Mouse (Mus musculus) CH12.LX (cell line): Measurements from ENCODE around the gene Neurl1a. TPM values are rescaled to one million over a fixed set of nuclear protein-coding genes. Genes with fewer than 3 reads are reported as not detected.

Source experiments
- DNase-seq: peaks from one replicate; pipeline ENCODE4 v3.0.0-alpha.2; 2013; ENCODE audit errors: extremely low read depth
- H3K27ac ChIP-seq: 2 replicates; pipeline ENCODE4 v1.5.1; 2012; ENCODE audit warnings: low read depth, mild to moderate bottlenecking, control low read depth, moderate library complexity; ENCODE audit not compliant: insufficient read depth
- H3K27me3 ChIP-seq: replicated peaks from 2 replicates; pipeline ENCODE3; 2012; ENCODE audit warnings: inconsistent platforms
- H3K36me3 ChIP-seq, 2 experiments: replicated peaks in 1 of 2; 2 replicates each; pipeline versions ENCODE3 to v1.6.1; 2012; ENCODE audit warnings: inconsistent platforms in 1 of 2, low read length in 1 of 2, mild to moderate bottlenecking in 1 of 2, mixed read lengths in 1 of 2, moderate library complexity in 1 of 2; ENCODE audit not compliant: control insufficient read depth in 1 of 2, insufficient read depth in 1 of 2
- H3K4me1 ChIP-seq, 2 experiments: 2 replicates each; pipeline ENCODE4 v1.6.1; 2012; ENCODE audit warnings: inconsistent platforms in 1 of 2, moderate library complexity in 1 of 2; ENCODE audit not compliant: insufficient read depth in 2 of 2, control insufficient read depth in 1 of 2
- H3K4me2 ChIP-seq: 2 replicates; pipeline ENCODE4 v1.6.1; 2012; ENCODE audit warnings: low read depth, mild to moderate bottlenecking, control low read depth; ENCODE audit not compliant: poor library complexity, insufficient read depth, severe bottlenecking
- H3K4me3 ChIP-seq, 3 experiments: fragments of 150-350 bp in 1 of 3; sonication (generic) in 1 of 3; replicated peaks in 1 of 3; 2 replicates each; pipeline versions ENCODE3 to v1.5.1; 2011 to 2012; ENCODE audit warnings: low read depth in 2 of 3, low read length in 2 of 3, mild to moderate bottlenecking in 2 of 3, moderate library complexity in 2 of 3, control low read depth in 1 of 3, improper control_type of control experiment in 1 of 3, inconsistent platforms in 1 of 3, mixed read lengths in 1 of 3; ENCODE audit not compliant: poor library complexity in 1 of 3
- H3K79me2 ChIP-seq: replicated peaks from 2 replicates; pipeline ENCODE4 v1.6.1; 2012; ENCODE audit warnings: mild to moderate bottlenecking, moderate library complexity; ENCODE audit not compliant: control insufficient read depth, poor library complexity, insufficient read depth, severe bottlenecking; ENCODE audit errors: extremely low read depth
- H3K9ac ChIP-seq: 2 replicates; pipeline ENCODE4 v1.6.1; 2012; ENCODE audit warnings: low read depth, mild to moderate bottlenecking, control low read depth, moderate library complexity; ENCODE audit not compliant: insufficient read depth
- H3K9me3 ChIP-seq: replicated peaks from 2 replicates; pipeline ENCODE3; 2012; ENCODE audit warnings: low read length, inconsistent platforms, mixed read lengths
- CHD1 ChIP-seq: IDR thresholded peaks from 2 replicates; pipeline ENCODE4 v1.6.1; 2012; ENCODE audit warnings: low read depth, low read length, improper control_type of control experiment, inconsistent platforms
- CHD2 ChIP-seq: IDR thresholded peaks from 2 replicates; pipeline ENCODE4 v1.6.1; 2011; ENCODE audit warnings: low read length, improper control_type of control experiment
- CTCF ChIP-seq, 2 experiments: IDR thresholded peaks in 1 of 2; conservative IDR thresholded peaks in 1 of 2; 2 replicates each; pipeline ENCODE4 v1.5.1; 2011 to 2012; ENCODE audit warnings: low read depth in 2 of 2, low read length in 2 of 2, improper control_type of control experiment in 1 of 2, inconsistent platforms in 1 of 2, mild to moderate bottlenecking in 1 of 2, moderate library complexity in 1 of 2
- E2F4 ChIP-seq: IDR thresholded peaks from 2 replicates; pipeline ENCODE4 v1.6.1; 2011; ENCODE audit warnings: low read depth, low read length, improper control_type of control experiment; ENCODE audit not compliant: insufficient replicate concordance
- GABPA ChIP-seq: IDR thresholded peaks from 2 replicates; pipeline ENCODE4 v1.6.1; 2012; ENCODE audit warnings: low read depth, low read length, improper control_type of control experiment, inconsistent platforms; ENCODE audit not compliant: insufficient replicate concordance
- HCFC1 ChIP-seq: IDR thresholded peaks from 2 replicates; pipeline ENCODE4 v1.6.1; 2012; ENCODE audit warnings: low read depth, mild to moderate bottlenecking, inconsistent platforms, low read length, improper control_type of control experiment
- JUN ChIP-seq: IDR thresholded peaks from 2 replicates; pipeline ENCODE4 v1.6.1; 2011; ENCODE audit warnings: low read depth, mild to moderate bottlenecking, low read length, improper control_type of control experiment, moderate library complexity; ENCODE audit not compliant: insufficient read depth
- MAFK ChIP-seq: IDR thresholded peaks from 2 replicates; pipeline ENCODE4 v1.6.1; 2011; ENCODE audit warnings: low read length, improper control_type of control experiment; ENCODE audit not compliant: insufficient replicate concordance
- MAX ChIP-seq: IDR thresholded peaks from 2 replicates; pipeline ENCODE4 v1.6.1; 2011; ENCODE audit warnings: low read length, improper control_type of control experiment
- MAZ ChIP-seq: IDR thresholded peaks from 2 replicates; pipeline ENCODE4 v1.6.1; 2012; ENCODE audit warnings: low read depth, mild to moderate bottlenecking, inconsistent platforms, low read length, improper control_type of control experiment, moderate library complexity
- MEF2A ChIP-seq: IDR thresholded peaks from 2 replicates; pipeline ENCODE4 v1.6.1; 2014; ENCODE audit warnings: low read depth, mild to moderate bottlenecking, inconsistent platforms, low read length, improper control_type of control experiment, borderline replicate concordance
- MXI1 ChIP-seq: IDR thresholded peaks from 2 replicates; pipeline ENCODE4 v1.6.1; 2011; ENCODE audit warnings: mild to moderate bottlenecking, low read depth, low read length, improper control_type of control experiment
- MYC ChIP-seq: IDR thresholded peaks from 2 replicates; pipeline ENCODE4 v1.6.1; 2011; ENCODE audit warnings: low read depth, mild to moderate bottlenecking, improper control_type of control experiment, low read length
- NELFE ChIP-seq: IDR thresholded peaks from 2 replicates; pipeline ENCODE4 v1.6.1; 2011; ENCODE audit warnings: low read depth, low read length, improper control_type of control experiment
- NRF1 ChIP-seq: IDR thresholded peaks from 2 replicates; pipeline ENCODE4 v1.6.1; 2014; ENCODE audit warnings: low read depth, mild to moderate bottlenecking, inconsistent platforms, low read length, improper control_type of control experiment, moderate library complexity
- POLR2AphosphoS2 ChIP-seq: IDR thresholded peaks from 2 replicates; pipeline ENCODE4 v1.6.1; 2011; ENCODE audit warnings: low read depth, low read length, improper control_type of control experiment
- RCOR1 ChIP-seq: conservative IDR thresholded peaks from 2 replicates; pipeline ENCODE4 v1.6.1; 2012; ENCODE audit warnings: low read depth, mild to moderate bottlenecking, inconsistent platforms, low read length, improper control_type of control experiment
- SIN3A ChIP-seq: IDR thresholded peaks from 2 replicates; pipeline ENCODE4 v1.6.1; 2012; ENCODE audit warnings: low read length, improper control_type of control experiment, inconsistent platforms
- USF1 ChIP-seq: IDR thresholded peaks from 2 replicates; pipeline ENCODE4 v1.6.1; 2014; ENCODE audit warnings: low read depth, mild to moderate bottlenecking, inconsistent platforms, low read length, improper control_type of control experiment
- USF2 ChIP-seq: conservative IDR thresholded peaks from 2 replicates; pipeline ENCODE4 v1.6.1; 2011; ENCODE audit warnings: low read depth, low read length, improper control_type of control experiment
- ZKSCAN1 ChIP-seq: IDR thresholded peaks from 2 replicates; pipeline ENCODE4 v1.6.1; 2012; ENCODE audit warnings: low read depth, inconsistent platforms, low read length, improper control_type of control experiment, borderline replicate concordance
- ZMIZ1 ChIP-seq: IDR thresholded peaks from 2 replicates; pipeline ENCODE4 v1.6.1; 2012; ENCODE audit warnings: low read depth, mild to moderate bottlenecking, inconsistent platforms, low read length, improper control_type of control experiment
- ZNF384 ChIP-seq: IDR thresholded peaks from 2 replicates; pipeline ENCODE4 v1.6.1; 2012; ENCODE audit warnings: low read depth, low read length, improper control_type of control experiment, inconsistent platforms
- dilution Hi-C: fragments of 300-500 bp; cut with MboI; formaldehyde crosslinking; loops from 2 replicates; pipeline ENCODE4 v1.14.3; 2020; ENCODE audit warnings: low sequenced_read_pairs; ENCODE audit not compliant: extremely low pct_unique_long_range_greater_than_20kb, extremely low pct_ligation_motif_present
- in situ Hi-C: fragments of 300-500 bp; cut with MboI; formaldehyde crosslinking; loops from 3 replicates; pipeline ENCODE4 v1.14.3; 2019; ENCODE audit warnings: low sequenced_read_pairs, low pct_ligation_motif_present, low pct_unique_long_range_greater_than_20kb, mixed read lengths
- polyA plus RNA-seq: library from polyadenylated mRNA; unstranded; fragments of >175 nt; gene quantifications from 2 replicates; pipeline ENCODE4 v1.2.1, GENCODE M21; 2012; ENCODE audit warnings: low read depth; ENCODE audit not compliant: insufficient read length
- total RNA-seq, 2 experiments: library from RNA; depleted of rRNA; stranded (reverse); fragments of 300-350 nt in 1 of 2; fragments of >200 nt in 1 of 2; gene quantifications; 2 replicates each; pipeline ENCODE4 v1.2.3; 2012 to 2014

Gene Neurl1a
- total and polyA plus RNA-seq, 3 experiments = 0.05 to 0.13 TPM; not detected in 1

DNA sequence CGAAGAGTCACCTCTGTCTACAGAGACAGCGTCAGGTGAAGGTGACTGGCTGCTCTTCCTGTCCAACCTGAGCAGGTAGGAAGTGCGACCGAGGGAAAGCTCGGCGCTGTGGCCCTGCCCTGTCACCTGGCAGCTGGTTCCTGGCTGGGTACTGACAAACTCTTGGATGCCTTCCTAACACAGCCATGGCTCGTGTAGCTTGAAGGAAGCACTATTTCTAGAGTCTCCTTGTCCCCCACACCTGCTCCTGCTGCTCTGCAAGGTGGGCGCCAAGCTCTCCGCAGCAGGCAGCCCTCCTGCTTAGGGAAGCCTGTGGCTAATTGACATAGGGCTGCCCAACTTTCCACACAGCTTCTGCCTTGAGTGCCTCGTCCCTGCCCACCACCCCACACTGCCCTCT is 126.8 kb downstream of the Neurl1a start:
- H3K79me2 ChIP-seq = no peaks in the 10 kb centered on the region
- dilution Hi-C loops = no loop called here
- no peak overlapping the region for H3K4me3 ChIP-seq

GRCm38 (mm10) chr19:47306128-47306916 is 127.7 kb downstream of the Neurl1a start:
- H3K4me3 ChIP-seq = no peak overlapping the region
- no peaks in the 10 kb centered on the region for H3K4me1 ChIP-seq
- no peak overlapping the region for H3K4me2 ChIP-seq
- no peaks in the 10 kb centered on the region for H3K9me3 ChIP-seq
- H3K36me3 ChIP-seq = peaks cover 0 to 51% of the 10 kb centered on the region in 2 experiments
- dilution Hi-C loops = no loop called here
- DNase-seq = no peak
- no peaks in the 10 kb centered on the region for H3K27me3 ChIP-seq
- no peak overlapping the region for H3K27ac ChIP-seq
- TF ChIP-seq ZKSCAN1 (no peak), MAX (no peak), CHD1 (no peak), MXI1 (no peak), E2F4 (no peak), USF2 (no peak), JUN (no peak), CTCF (conservative IDR thresholded peaks at IDR 0.05 in 1 of 2, IDR thresholded peaks at IDR 0.05 in 1 of 2; ENCODE audit: low read depth in 2 of 2, low read length in 2 of 2) (no peak)
- in situ Hi-C loops = no loop called here
- H3K79me2 ChIP-seq = no peaks in the 10 kb centered on the region
- H3K9ac ChIP-seq = no peak overlapping the region

More for the DNA sequence above, 126.8 kb downstream of the Neurl1a start:
- H3K27me3 ChIP-seq = no peaks in the 10 kb centered on the region
- no peaks in the 10 kb centered on the region for H3K4me1 ChIP-seq
- DNase-seq = no peak
- peaks cover 0 to 45% of the 10 kb centered on the region in 2 experiments for H3K36me3 ChIP-seq
- no peak overlapping the region for H3K27ac ChIP-seq
- H3K9me3 ChIP-seq = no peaks in the 10 kb centered on the region
- no peak overlapping the region for H3K9ac ChIP-seq
- H3K4me2 ChIP-seq = no peak overlapping the region
- TF ChIP-seq USF1 (no peak), NELFE (no peak), MAZ (no peak), SIN3A (no peak), NRF1 (no peak), ZNF384 (no peak), MEF2A (no peak), MAX (no peak), GABPA (no peak), MXI1 (no peak), CHD2 (no peak), ZMIZ1 (no peak), MAFK (no peak), HCFC1 (no peak), JUN (no peak), MYC (no peak), ZKSCAN1 (no peak), POLR2AphosphoS2 (no peak), RCOR1 (no peak)
- in situ Hi-C loops = no loop called here
